Mouse (Mus musculus) kidney, adult 8-10 months (tissue): ENCODE data around the gene Slc45a3.

Source experiments
- DNase-seq, 2 experiments: peaks; one replicate each; pipeline ENCODE4 v3.0.0; 2022

Slc45a3 gene

GRCm38 (mm10) chr1:131962606-131963084, at the start of gene Slc45a3:
Slc45a3 (plus strand) TSS chr1:131962967.
- DNase-seq, result peak; percentile 51 to 52

- DNase-seq, result no peak
Observed at GRCm38 (mm10) chr1:131917634-131918033, 45.1 kb upstream of the Slc45a3 start.

DNA sequence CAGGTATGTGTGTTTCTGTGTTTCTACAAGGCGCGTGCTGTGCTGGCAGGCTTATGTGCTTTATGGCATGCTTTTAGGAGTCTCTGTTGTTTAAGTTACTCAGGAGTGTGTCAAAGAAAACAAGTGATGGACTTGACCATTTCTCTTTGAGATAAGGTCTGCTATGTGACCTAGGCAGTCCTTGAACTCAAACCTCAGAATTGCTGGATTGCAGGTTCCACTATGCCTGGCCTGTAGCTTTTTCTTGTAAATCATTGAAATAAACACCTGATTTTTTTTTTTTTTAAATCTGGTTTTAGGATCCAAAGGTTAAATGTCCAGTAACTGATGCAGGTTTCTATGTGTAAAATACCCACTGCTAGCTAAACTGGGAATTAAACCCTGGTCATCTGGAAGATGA, 43.7 kb upstream of the Slc45a3 start:
- DNase-seq, result no peak

GRCm38 (mm10) chr1:131922100-131922499, 40.7 kb upstream of the Slc45a3 start:
- DNase-seq, result no peak

DNA sequence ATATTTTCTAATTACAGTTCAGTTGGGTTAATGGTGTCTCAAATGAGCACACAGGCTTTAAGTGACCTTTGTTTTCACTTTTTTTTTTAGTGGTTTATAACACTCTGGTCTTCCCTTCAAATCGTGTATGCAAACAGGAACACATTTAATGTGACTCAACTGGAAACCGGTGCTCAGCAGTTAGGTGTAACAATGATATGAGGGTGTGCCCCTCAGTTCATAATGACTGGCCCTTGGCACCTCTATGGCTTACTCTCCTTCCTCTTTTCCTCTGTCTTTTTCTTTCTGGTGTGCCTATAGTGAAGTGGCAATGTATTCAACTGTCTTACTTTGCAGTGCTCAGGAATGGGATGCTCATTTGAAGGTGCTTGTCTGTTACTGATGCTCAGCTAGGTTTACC, 29.3 kb upstream of the Slc45a3 start:
- DNase-seq, result no peak

DNA sequence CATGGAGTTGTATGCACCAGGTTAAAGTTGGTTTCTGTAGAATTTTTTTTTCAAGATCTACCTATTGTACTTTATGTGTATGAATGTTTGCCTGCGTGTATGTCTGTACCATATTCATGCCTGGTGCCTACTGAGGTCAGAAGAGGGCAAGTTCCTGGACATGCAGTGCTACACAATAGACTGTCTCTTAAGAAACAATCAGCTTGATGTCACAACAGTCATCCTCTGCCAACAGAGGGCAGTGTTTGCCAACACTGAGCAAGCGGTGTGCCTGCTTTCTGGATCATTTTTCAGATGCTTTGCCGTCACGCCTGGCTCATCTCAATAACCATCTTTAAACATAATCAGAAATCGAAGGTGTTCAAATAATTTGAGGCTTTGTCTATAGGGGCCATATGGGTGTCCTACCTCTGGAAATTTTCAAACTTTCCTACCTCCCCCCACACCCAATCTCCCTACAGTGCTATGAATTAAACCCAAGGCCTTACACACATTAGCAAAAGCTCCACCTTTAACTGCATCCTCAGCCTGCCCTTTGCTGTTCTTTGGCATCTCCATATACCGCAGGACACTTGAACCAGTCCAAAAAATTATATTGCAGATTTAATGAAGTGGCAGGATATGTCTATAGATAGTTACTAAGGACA, 25.0 kb upstream of the Slc45a3 start:
- DNase-seq, result peak; percentile 45 to 77

DNA sequence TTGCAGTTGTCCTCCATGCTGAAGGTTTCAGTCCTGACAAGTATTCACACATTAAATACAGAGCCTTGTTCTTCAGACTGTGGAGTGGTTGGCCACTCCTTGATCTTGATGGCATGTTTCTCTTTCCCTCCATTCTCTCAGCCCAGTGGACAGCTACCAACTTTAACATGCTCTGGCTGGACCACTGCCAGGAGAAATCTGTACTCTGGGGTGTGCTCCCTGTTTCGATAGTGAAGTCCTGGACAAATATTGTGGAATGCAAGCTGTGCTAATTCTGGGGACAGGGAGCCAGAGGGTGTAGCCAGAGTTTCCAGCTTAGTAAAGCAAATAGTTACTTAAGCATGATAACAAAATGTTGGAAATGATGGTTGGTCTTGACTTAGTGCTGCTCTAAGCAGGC, 24.0 kb upstream of the Slc45a3 start:
- DNase-seq, result no peak

GRCm38 (mm10) chr1:131940711-131941244, 22.0 kb upstream of the Slc45a3 start:
- DNase-seq, result no peak

- no peak for DNase-seq
Observed at GRCm38 (mm10) chr1:131941501-131941900, 21.3 kb upstream of the Slc45a3 start.

DNA sequence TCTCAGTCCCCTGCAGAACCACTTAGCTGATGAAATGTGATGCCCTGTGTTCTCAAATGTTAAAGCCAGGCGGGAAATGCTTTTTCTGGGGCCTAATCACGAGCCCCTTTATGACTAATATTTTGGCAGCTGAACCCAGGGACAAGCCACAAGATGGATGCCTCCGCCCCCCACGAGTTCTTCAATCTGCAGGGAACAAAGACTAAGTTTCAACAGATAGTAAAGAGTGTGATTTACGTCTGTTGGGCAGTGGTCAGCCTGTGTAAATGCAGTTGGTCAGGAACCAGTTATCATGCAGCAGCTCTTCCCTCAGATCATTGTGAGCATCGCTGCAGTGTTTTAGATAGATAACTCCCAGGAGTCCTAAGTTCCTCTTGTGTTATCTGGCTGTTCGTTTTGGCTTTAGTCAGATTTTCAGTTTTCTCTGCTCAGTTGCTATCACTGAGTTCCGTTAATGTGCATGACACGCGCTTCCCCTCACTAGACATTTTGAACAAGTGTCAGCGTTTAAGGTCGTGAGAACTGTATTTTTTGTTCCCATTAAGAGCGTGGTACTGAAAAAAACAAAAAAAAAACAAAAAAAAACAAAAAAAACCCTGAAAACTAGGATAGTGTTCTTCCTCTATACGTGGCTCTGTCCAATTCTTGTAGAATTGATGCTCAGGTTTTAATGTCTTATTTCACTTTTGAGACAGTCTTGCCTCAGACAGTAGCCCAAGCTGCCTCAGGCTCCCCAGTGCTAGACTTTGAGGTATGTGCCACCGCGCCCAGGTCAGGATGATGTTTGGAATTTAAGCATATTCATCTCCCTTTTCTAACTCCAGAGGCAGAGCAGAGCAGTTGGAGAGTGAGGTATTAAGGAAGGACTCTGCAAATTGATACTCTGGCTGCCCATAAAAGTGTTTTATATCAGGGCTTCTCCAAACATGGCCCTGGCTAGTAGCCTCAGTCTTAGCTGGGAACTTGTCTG, 19.9 kb upstream of the Slc45a3 start:
- DNase-seq, result no peak

DNA sequence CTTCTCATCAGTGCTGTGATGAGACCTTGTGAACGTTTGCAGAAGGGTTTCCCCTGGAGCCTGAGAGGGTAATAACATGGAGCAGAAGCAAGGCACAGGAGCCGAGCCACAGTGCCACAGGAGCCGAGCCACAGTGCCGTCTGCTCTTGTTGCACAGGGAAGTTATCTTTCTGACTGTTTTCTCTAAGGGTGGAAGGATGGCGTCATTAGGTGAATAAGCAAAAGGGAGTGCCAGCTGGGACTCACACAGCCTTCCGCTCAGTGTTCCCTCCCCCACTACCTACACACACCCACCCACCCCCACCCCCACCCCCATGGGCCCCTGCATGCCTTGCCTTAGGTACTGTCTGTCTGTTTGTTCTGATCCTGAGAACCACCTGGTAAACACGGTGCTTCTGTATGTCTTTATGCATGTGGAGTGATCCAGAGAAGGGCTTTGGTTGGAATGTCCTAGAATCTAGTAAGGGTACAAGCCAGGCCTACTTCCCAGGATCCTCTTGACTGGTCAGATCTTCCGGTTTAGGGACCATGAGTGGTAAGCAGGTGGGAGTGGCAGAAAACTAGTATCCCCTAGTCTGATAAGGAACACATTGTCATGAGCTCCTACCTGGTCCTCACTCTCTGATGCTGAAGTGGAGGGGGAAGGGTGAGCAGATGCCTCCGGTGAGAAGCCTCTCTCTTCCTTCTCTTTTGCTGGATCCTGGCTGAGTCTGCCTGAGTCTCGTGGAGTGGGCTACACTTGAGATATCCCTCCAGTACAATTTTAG, 16.9 kb upstream of the Slc45a3 start:
- DNase-seq, result no peak

GRCm38 (mm10) chr1:131946462-131947215, 16.1 kb upstream of the Slc45a3 start:
- DNase-seq, result no peak

DNA sequence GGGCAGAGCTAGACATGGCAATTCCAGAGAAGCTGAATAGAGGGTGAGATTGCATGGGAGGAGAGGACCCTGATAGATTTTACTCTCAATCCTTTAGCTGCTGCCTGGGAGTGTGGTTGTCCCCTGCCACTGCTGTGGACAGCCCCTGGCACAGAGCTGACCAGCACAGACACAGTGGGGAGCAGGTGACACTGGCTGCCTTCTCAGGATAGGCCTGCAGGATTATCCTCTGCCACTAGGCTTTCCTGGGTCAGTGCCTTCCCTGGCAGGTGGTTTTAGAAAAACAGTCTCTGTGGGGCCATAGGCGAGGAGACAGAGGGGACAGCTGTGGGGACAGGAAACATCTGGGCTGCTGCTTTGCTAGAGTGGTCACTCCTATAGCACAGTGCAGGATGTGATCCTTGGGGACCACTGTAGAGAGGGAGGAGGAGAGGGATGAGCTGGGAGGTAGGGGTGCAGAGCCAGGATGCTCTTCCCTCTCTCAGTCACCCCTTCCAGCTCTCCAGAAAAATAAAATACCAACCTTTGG, 14.7 kb upstream of the Slc45a3 start:
- DNase-seq, result no peak

GRCm38 (mm10) chr1:131954242-131954865, 8.4 kb upstream of the Slc45a3 start:
- DNase-seq, result no peak

- no peak for DNase-seq
Observed at GRCm38 (mm10) chr1:131955131-131955757, 7.5 kb upstream of the Slc45a3 start.

DNA sequence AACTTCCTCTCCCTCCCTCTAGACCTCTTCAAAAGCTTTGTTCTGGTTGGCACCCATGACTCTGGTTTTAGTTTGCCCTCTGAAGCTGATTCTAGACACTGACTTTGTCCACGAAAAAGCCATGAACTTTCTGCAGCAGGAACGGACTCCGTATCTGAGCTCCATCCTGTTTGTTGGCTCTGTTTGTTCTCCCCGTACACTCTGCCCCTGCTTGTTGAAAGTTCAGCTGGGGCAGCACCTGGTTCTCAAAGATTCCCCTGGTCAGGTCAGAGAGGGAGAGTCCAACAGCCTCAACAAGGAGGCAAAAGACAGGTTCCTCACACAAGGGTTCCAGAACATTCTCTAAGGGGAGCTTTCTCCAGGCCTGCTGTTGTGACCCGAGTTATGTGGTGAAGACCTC, 5.4 kb upstream of the Slc45a3 start:
- no peak for DNase-seq

- DNase-seq, result no peak
Observed at GRCm38 (mm10) chr1:131961004-131961403, 1.8 kb upstream of the Slc45a3 start.

DNA sequence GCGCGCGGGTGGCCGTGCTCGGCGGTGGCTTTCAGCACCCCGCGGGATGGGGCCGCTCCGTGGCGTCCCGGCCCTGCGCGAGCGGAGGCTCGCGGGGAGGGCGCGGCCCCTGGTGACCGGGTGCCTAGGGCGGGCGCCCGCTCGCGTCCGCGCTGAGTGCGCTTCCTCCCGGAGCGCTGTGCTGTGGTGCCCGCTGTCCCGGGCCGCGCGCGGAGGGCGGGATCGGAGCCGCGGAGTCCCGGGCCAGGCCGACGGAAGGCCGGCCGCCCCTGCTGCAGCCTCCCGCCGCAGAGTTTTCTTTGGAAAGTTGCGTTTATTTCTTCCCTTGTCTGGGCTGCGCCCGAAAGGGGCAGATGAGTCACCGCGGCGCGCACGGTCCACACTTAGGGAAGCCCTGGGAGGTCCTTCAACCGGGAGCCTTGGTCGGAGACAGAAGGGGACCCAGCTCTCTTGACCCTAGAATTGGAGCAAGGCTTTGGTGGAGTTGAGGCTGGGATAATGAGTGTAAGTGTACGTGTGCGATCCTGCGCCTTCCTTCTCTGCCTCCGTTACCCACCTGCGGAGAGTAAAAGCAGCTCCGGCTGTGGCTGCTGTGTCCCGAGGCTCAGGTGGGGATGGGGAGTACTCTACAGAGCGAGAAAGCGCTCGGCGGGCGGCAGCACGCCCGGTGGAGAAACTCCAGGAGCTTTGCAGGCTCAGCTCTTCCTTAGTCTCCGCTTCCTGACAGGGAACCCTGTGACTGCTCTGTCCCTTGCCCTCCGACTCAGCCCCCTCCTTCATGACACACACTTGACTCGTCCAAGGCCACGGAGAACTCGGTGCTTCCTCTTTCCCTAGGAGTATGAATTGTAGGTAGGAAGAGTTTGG, 551 bp downstream of the Slc45a3 start:
- DNase-seq, result no peak

DNA sequence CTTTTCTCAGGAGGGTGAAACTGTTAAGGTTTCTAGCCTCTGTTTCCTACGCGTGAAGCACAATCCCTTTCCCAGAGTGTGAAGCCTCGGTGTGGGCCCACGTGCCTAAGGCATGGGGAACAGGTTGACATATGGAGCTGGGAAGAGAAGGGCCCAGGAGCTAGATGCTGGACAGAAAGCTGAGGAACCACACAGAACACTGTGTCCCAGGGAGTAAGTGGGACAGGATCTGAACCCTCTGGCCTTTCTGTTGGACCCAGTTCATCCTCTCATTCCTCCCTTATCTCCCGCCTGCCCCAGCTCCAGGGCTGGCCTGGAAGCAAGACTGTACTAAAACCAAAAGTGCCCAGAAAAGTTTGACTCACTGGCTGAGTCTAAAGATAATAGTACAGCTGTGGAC, 1.3 kb downstream of the Slc45a3 start:
- no peak for DNase-seq

- DNase-seq, result no peak
Observed at GRCm38 (mm10) chr1:131964580-131964979, 1.8 kb downstream of the Slc45a3 start.
